Mouse (Mus musculus) gastrocnemius, postnatal 4 days (tissue): ENCODE measurements around the gene Neo1. TPM values are rescaled to one million over a fixed set of nuclear protein-coding genes. Genes with fewer than 3 reads are reported as not detected.

Experiments
- DNase-seq, 2 experiments: peaks; one replicate each; pipeline ENCODE4 v3.0.0; 2021 to 2022; ENCODE audit warnings: low spot score in 2 of 2, mixed read lengths in 2 of 2
- long read RNA-seq, 2 experiments: library from polyadenylated mRNA; stranded (forward); transcript quantifications; one replicate each; pipeline ENCODE4 v2.0.0; 2021
- total RNA-seq, 2 experiments: library from RNA; stranded (reverse); gene quantifications; 2 replicates each; pipeline ENCODE4 v1.2.3; 2021

Neo1 gene
- 10 to 100 TPM; 77.5 to 85.0 TPM for total RNA-seq
- long read RNA-seq, experiment 1, full-length matches to known transcripts = 4 of 36 reads
- long read RNA-seq, experiment 1, partial matches to known transcripts = 15 of 36 reads
- long read RNA-seq, experiment 1, other reads (novel, unspliced or antisense) = 17 of 36 reads
- long read RNA-seq, experiment 2, full-length matches to known transcripts = 3 of 36 reads
- long read RNA-seq, experiment 2, partial matches to known transcripts = 17 of 36 reads
- long read RNA-seq, experiment 2, other reads (novel, unspliced or antisense) = 16 of 36 reads

- peak; percentile 84 to 88 for DNase-seq
Observed at GRCm38 (mm10) chr9:59036159-59036731, at the start of gene Neo1. Gene Neo1 (minus strand): TSS chr9:59036441.

GRCm38 (mm10) chr9:59075632-59076031 lies 39.4 kb upstream of the Neo1 start:
- DNase-seq = no peak

GRCm38 (mm10) chr9:59073887-59074286 lies 37.6 kb upstream of the Neo1 start:
- no peak for DNase-seq

- no peak for DNase-seq
Observed at GRCm38 (mm10) chr9:59072076-59072777, 36.0 kb upstream of the Neo1 start.

- DNase-seq = no peak
Observed at GRCm38 (mm10) chr9:59071220-59071977, 35.2 kb upstream of the Neo1 start.

- no peak for DNase-seq
Observed at GRCm38 (mm10) chr9:59070216-59070615, 34.0 kb upstream of the Neo1 start.

GRCm38 (mm10) chr9:59065616-59066301 lies 29.5 kb upstream of the Neo1 start:
- DNase-seq = no peak

- no peak for DNase-seq
Observed at GRCm38 (mm10) chr9:59062409-59062808, 26.2 kb upstream of the Neo1 start.

GRCm38 (mm10) chr9:59060026-59060605 lies 23.9 kb upstream of the Neo1 start:
- DNase-seq = no peak

GRCm38 (mm10) chr9:59059158-59059557 lies 22.9 kb upstream of the Neo1 start:
- no peak for DNase-seq

GRCm38 (mm10) chr9:59058060-59058459 lies 21.8 kb upstream of the Neo1 start:
- no peak for DNase-seq

- DNase-seq = no peak
Observed at GRCm38 (mm10) chr9:59056281-59056680, 20.0 kb upstream of the Neo1 start.

- no peak for DNase-seq
Observed at GRCm38 (mm10) chr9:59041805-59042204, 5.6 kb upstream of the Neo1 start.

- DNase-seq = peak; percentile 42 to 63
Observed at GRCm38 (mm10) chr9:59036732-59037341, 596 bp upstream of the Neo1 start.

- peak; percentile 23 to 55 for DNase-seq
Observed at GRCm38 (mm10) chr9:59035342-59036158, 691 bp downstream of the Neo1 start.

- no peak for DNase-seq
Observed at GRCm38 (mm10) chr9:59034836-59035235, 1.4 kb downstream of the Neo1 start.

- no peak for DNase-seq
Observed at GRCm38 (mm10) chr9:59033492-59033891, 2.7 kb downstream of the Neo1 start.

GRCm38 (mm10) chr9:59024245-59024844 lies 11.9 kb downstream of the Neo1 start:
- no peak for DNase-seq
